Mouse (Mus musculus) cerebellum, adult 18-20 months (tissue): ENCODE measurements around the gene Plaa.

Source experiments
- DNase-seq, 2 experiments: peaks; one replicate each; pipeline ENCODE4 v3.0.0; 2021

The Plaa gene

DNA sequence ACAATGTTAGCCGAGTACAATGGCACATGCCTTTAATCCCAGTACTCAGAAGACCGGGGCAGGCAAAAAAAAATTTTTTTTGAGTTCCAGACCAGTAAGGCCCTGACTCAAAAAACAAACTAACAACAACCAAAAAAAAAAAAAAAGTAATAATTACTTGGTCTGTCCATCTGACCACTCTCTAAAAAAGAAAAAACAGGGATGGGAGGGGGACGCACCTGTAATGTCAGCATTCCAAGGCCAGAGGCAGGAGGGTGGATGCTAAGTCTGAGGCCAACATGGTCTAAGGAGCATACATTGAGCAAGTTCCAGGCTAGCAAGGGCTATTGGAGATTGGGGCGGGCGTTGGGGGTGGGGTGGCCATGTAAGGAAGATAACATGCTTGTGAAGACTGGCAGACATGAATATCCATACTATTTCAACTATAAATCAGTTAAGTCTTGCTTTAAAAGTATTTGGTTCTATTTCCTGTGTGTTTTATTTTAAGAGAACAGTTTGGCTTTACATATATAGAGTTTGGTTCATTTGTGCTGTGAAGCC lies 48.0 kb downstream of the Plaa start:
- no peak for DNase-seq

GRCm38 (mm10) chr4:94544321-94544720 lies 58.7 kb downstream of the Plaa start:
- no peak for DNase-seq

- DNase-seq: no peak
Observed at GRCm38 (mm10) chr4:94543041-94543440, 60.0 kb downstream of the Plaa start.

DNA sequence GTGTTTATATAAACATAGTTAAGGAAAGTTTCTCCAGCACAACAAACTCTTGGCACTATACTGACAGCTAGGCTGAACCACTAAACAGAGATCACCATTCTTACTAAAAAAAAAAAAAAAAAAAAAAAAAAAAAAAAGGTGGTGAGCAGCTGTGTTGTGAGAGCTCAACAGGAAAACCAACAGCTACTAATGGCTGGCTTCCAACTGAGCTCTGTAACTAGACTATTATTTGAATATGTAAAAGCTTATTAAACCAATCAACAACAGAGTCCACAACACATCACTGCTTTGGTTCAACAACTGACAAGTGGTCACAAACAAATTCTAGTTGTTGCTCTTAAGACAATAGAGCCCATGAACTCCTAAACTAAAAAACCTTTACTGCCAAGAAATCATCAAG lies 69.8 kb downstream of the Plaa start:
- no peak for DNase-seq

- DNase-seq: no peak
Observed at GRCm38 (mm10) chr4:94529448-94529847, 73.6 kb downstream of the Plaa start.

DNA sequence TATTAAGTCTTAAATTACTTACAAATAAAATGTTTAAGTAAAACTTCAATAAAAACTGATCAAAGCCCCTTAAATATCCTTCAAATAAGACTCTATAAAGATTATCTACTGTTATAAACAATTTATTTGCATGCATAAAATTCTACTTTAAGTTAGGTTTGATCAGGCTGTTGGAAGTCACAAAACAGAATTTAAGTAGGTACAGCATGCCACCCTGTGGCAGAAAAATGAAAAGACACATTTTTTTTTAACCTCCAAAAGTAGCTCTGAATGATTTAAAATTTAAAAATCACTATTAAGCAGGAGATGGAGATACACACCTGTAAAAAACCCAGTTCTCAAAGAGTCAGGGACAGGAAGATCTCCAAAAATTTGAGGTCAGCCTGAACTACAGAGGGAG lies 79.7 kb downstream of the Plaa start:
- no peak for DNase-seq

DNA sequence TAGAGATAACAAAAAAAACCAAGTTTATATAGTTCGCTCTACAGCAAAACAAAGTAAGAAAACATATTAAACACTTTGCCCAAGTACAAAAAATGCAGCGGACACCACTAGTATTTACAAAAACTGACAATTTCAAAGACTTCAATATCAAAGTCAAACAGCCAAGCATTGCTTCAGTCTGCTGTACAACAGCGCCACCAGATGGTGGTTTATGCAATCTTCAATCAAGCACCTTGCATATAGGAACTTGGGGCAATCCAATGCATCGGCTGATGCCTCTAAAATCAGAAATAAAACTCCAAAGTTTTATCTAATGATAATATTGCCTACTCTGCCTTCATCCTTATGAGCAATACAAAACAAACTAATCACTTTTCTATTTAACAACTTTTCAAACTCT lies 85.4 kb downstream of the Plaa start:
- peak; percentile 25 to 40 for DNase-seq
